Mouse (Mus musculus) midbrain, embryonic 13.5 days (tissue): Measurements from ENCODE around the gene Grin2b. TPM values are rescaled to one million over a fixed set of nuclear protein-coding genes. Genes with fewer than 3 reads are reported as not detected.
"Not testable (repeated sequence)": the region's sequence is repeated elsewhere in the genome, so short reads cannot be mapped to it uniquely, and the experiment has no call there.

Experiments
- ATAC-seq: fragments of 200-750 bp; cut with Nextera tagmentation; 2 replicates; pipeline ENCODE4 v1.8.0; 2017; ENCODE audit warnings: mild to moderate bottlenecking, moderate TSS enrichment, moderate library complexity
- H3K27ac ChIP-seq: fragments of 300-500 bp; sonication (generic); 2 replicates; pipeline ENCODE4 v1.5.1; 2015; ENCODE audit warnings: inconsistent platforms, mild to moderate bottlenecking, moderate library complexity
- H3K27me3 ChIP-seq: fragments of 300-500 bp; sonication (generic); 2 replicates; pipeline ENCODE4 v1.6.1; 2015; ENCODE audit warnings: mild to moderate bottlenecking, inconsistent platforms
- H3K36me3 ChIP-seq: fragments of 300-500 bp; sonication (generic); 2 replicates; pipeline ENCODE4 v1.6.1; 2015; ENCODE audit warnings: mild to moderate bottlenecking, inconsistent platforms
- H3K4me1 ChIP-seq: fragments of 300-500 bp; sonication (generic); replicated peaks from 2 replicates; pipeline ENCODE4 v1.6.1; 2015; ENCODE audit warnings: inconsistent platforms
- H3K4me2 ChIP-seq: fragments of 300-500 bp; sonication (generic); replicated peaks from 2 replicates; pipeline ENCODE4 v1.6.1; 2015; ENCODE audit warnings: moderate library complexity, mild to moderate bottlenecking, inconsistent platforms
- H3K4me3 ChIP-seq: fragments of 300-500 bp; sonication (generic); replicated peaks from 2 replicates; pipeline ENCODE4 v1.5.1; 2015; ENCODE audit warnings: mild to moderate bottlenecking, inconsistent platforms
- H3K9ac ChIP-seq: fragments of 300-500 bp; sonication (generic); replicated peaks from 2 replicates; pipeline ENCODE4 v1.6.1; 2015; ENCODE audit warnings: mild to moderate bottlenecking, inconsistent platforms
- H3K9me3 ChIP-seq: fragments of 300-500 bp; sonication (generic); 2 replicates; pipeline ENCODE4 v1.6.1; 2016; ENCODE audit warnings: mild to moderate bottlenecking, inconsistent platforms
- WGBS: fragments of 180-500 bp; shearing (Covaris S2); methylation state at CpG from one replicate; pipeline ENCODE4 v1.1.7; 2015; 5-methylcytosine and 5-hydroxymethylcytosine counted together
- polyA plus RNA-seq: library from polyadenylated mRNA; unstranded; fragments of >200 nt; fragmentation: Nextera tagmentation; extraction: Ambion mirVana; gene quantifications from 2 replicates; pipeline ENCODE4 v1.2.1, GENCODE M21; 2015

Gene Grin2b
- polyA plus RNA-seq, 1 experiment from 2014 or later, result 43.2 TPM

GRCm38 (mm10) chr6:135706850-135707522 lies 466.3 kb downstream of the Grin2b start:
- H3K27ac ChIP-seq, H3K27me3 ChIP-seq, H3K4me1 ChIP-seq, H3K9ac ChIP-seq, H3K4me3 ChIP-seq, H3K9me3 ChIP-seq, H3K4me2 ChIP-seq, H3K36me3 ChIP-seq: not testable (repeated sequence)
- 90% methylated on average over 6 of the region's 6 CpGs for WGBS
- ATAC-seq, result peak; percentile 37; the same call in 1 of the 2 replicates

- H3K27me3 ChIP-seq, result no peaks in the 10 kb centered on the region
- H3K9me3 ChIP-seq, result no peaks in the 10 kb centered on the region
- no peak overlapping the region for H3K27ac ChIP-seq
- no peaks in the 10 kb centered on the region for H3K4me1 ChIP-seq
- no peak overlapping the region for H3K4me3 ChIP-seq
- no peak for ATAC-seq
- no peaks in the 10 kb centered on the region for H3K36me3 ChIP-seq
- H3K9ac ChIP-seq, result no peak overlapping the region
- 32% methylated on average over 2 of the region's 2 CpGs for WGBS
- H3K4me2 ChIP-seq, result no peak overlapping the region
These were observed 469.7 kb downstream of the Grin2b start for GRCm38 (mm10) chr6:135703655-135704054.

- Histone ChIP-seq H3K27ac (no peak overlapping the region), H3K4me3 (no peak overlapping the region), H3K27me3 (no peaks in the 10 kb centered on the region), H3K9me3 (no peaks in the 10 kb centered on the region), H3K4me1 (no peaks in the 10 kb centered on the region), H3K9ac (no peak overlapping the region), H3K4me2 (no peak overlapping the region), H3K36me3 (no peaks in the 10 kb centered on the region)
- no peak for ATAC-seq
- WGBS, result 76% methylated on average over 3 of the region's 3 CpGs
These were observed 471.9 kb downstream of the Grin2b start for GRCm38 (mm10) chr6:135701361-135701760.

- Histone ChIP-seq H3K9ac (no peak overlapping the region), H3K9me3 (no peaks in the 10 kb centered on the region), H3K27ac (no peak overlapping the region), H3K4me3 (no peak overlapping the region), H3K4me1 (no peaks in the 10 kb centered on the region), H3K27me3 (no peaks in the 10 kb centered on the region), H3K36me3 (no peaks in the 10 kb centered on the region), H3K4me2 (no peak overlapping the region)
- ATAC-seq, result no peak
- 85% methylated on average over 12 of the region's 12 CpGs for WGBS
These were observed 472.5 kb downstream of the Grin2b start for GRCm38 (mm10) chr6:135700717-135701345.

GRCm38 (mm10) chr6:135692533-135692932 lies 480.8 kb downstream of the Grin2b start:
- no peaks in the 10 kb centered on the region for H3K4me1 ChIP-seq
- no peaks in the 10 kb centered on the region for H3K36me3 ChIP-seq
- no peaks in the 10 kb centered on the region for H3K27me3 ChIP-seq
- ATAC-seq, result no peak
- no peak overlapping the region for H3K4me3 ChIP-seq
- WGBS, result 83% methylated on average over 9 of the region's 9 CpGs
- no peak overlapping the region for H3K9ac ChIP-seq
- H3K4me2 ChIP-seq, result no peak overlapping the region
- 0 out of 2 replicates have a peak, but pooled peaks cover 3% of the 10 kb centered on the region for H3K9me3 ChIP-seq
- no peak overlapping the region for H3K27ac ChIP-seq

- H3K27me3 ChIP-seq, result no peaks in the 10 kb centered on the region
- WGBS, result 96% methylated on average over 7 of the region's 7 CpGs
- H3K27ac ChIP-seq, result no peak overlapping the region
- H3K4me3 ChIP-seq, result no peak overlapping the region
- no peaks in the 10 kb centered on the region for H3K36me3 ChIP-seq
- no peak overlapping the region for H3K4me2 ChIP-seq
- ATAC-seq, result no peak
- no peak overlapping the region for H3K9ac ChIP-seq
- H3K9me3 ChIP-seq, result 0 out of 2 replicates have a peak, but pooled peaks cover 3% of the 10 kb centered on the region
- no peaks in the 10 kb centered on the region for H3K4me1 ChIP-seq
These were observed 481.8 kb downstream of the Grin2b start for GRCm38 (mm10) chr6:135691561-135691960.

GRCm38 (mm10) chr6:135687926-135688325 lies 485.4 kb downstream of the Grin2b start:
- H3K4me1 ChIP-seq, result no peaks in the 10 kb centered on the region
- H3K27ac ChIP-seq, result no peak overlapping the region
- ATAC-seq, result no peak
- H3K36me3 ChIP-seq, result no peaks in the 10 kb centered on the region
- no peak overlapping the region for H3K9ac ChIP-seq
- H3K27me3 ChIP-seq, result no peaks in the 10 kb centered on the region
- H3K9me3 ChIP-seq, result 0 out of 2 replicates have a peak, but pooled peaks cover 3% of the 10 kb centered on the region
- H3K4me3 ChIP-seq, result no peak overlapping the region
- H3K4me2 ChIP-seq, result no peak overlapping the region
- 90% methylated on average over 9 of the region's 9 CpGs for WGBS

- no peaks in the 10 kb centered on the region for H3K4me1 ChIP-seq
- H3K4me3 ChIP-seq, result no peak overlapping the region
- H3K27me3 ChIP-seq, result no peaks in the 10 kb centered on the region
- 58% methylated on average over 2 of the region's 2 CpGs for WGBS
- no peak overlapping the region for H3K27ac ChIP-seq
- no peaks in the 10 kb centered on the region for H3K36me3 ChIP-seq
- no peak overlapping the region for H3K4me2 ChIP-seq
- H3K9me3 ChIP-seq, result no peaks in the 10 kb centered on the region
- H3K9ac ChIP-seq, result no peak overlapping the region
- no peak for ATAC-seq
These were observed 489.1 kb downstream of the Grin2b start for GRCm38 (mm10) chr6:135684206-135684605.

- H3K4me2 ChIP-seq, ATAC-seq, H3K9ac ChIP-seq, H3K9me3 ChIP-seq, H3K27ac ChIP-seq, H3K27me3 ChIP-seq, H3K36me3 ChIP-seq, H3K4me3 ChIP-seq, H3K4me1 ChIP-seq: not testable (repeated sequence)
- WGBS, result 91% methylated on average over 4 of the region's 4 CpGs
These were observed 491.9 kb downstream of the Grin2b start for GRCm38 (mm10) chr6:135681423-135681822.

GRCm38 (mm10) chr6:135680105-135680710 lies 493.1 kb downstream of the Grin2b start:
- no peak overlapping the region for H3K4me2 ChIP-seq
- WGBS, result 83% methylated on average over 14 of the region's 14 CpGs
- no peak for ATAC-seq
- H3K27me3 ChIP-seq, result no peaks in the 10 kb centered on the region
- no peaks in the 10 kb centered on the region for H3K9me3 ChIP-seq
- no peak overlapping the region for H3K4me3 ChIP-seq
- no peak overlapping the region for H3K27ac ChIP-seq
- H3K9ac ChIP-seq, result no peak overlapping the region
- no peaks in the 10 kb centered on the region for H3K4me1 ChIP-seq
- no peaks in the 10 kb centered on the region for H3K36me3 ChIP-seq

- H3K27me3 ChIP-seq, result no peaks in the 10 kb centered on the region
- 42% methylated on average over 4 of the region's 4 CpGs for WGBS
- no peaks in the 10 kb centered on the region for H3K36me3 ChIP-seq
- H3K4me1 ChIP-seq, result no peaks in the 10 kb centered on the region
- ATAC-seq, result no peak
- no peak overlapping the region for H3K4me2 ChIP-seq
- H3K9me3 ChIP-seq, result 0 out of 2 replicates have a peak, but pooled peaks cover 4% of the 10 kb centered on the region
- no peak overlapping the region for H3K9ac ChIP-seq
- H3K4me3 ChIP-seq, result no peak overlapping the region
- H3K27ac ChIP-seq, result no peak overlapping the region
These were observed 498.9 kb downstream of the Grin2b start for GRCm38 (mm10) chr6:135674380-135674779.

- Histone ChIP-seq H3K9me3 (0 out of 2 replicates have a peak, but pooled peaks cover 4% of the 10 kb centered on the region), H3K4me3 (no peak overlapping the region), H3K27ac (no peak overlapping the region), H3K36me3 (no peaks in the 10 kb centered on the region), H3K9ac (no peak overlapping the region), H3K4me1 (no peaks in the 10 kb centered on the region), H3K4me2 (no peak overlapping the region), H3K27me3 (no peaks in the 10 kb centered on the region)
- ATAC-seq, result no peak
These were observed 501.3 kb downstream of the Grin2b start for GRCm38 (mm10) chr6:135672003-135672402.
